Mouse (Mus musculus) spleen, postnatal 36 days (tissue): ENCODE measurements around the gene Trim50.
"Not testable (repeated sequence)": the region's sequence is repeated elsewhere in the genome, so short reads cannot be mapped to it uniquely, and the experiment has no call there.

Source experiments
- DNase-seq, 2 experiments: peaks; one replicate each; pipeline ENCODE4 v3.0.0; 2022; ENCODE audit warnings: low spot score in 2 of 2, mixed read lengths in 1 of 2

The Trim50 gene

DNA sequence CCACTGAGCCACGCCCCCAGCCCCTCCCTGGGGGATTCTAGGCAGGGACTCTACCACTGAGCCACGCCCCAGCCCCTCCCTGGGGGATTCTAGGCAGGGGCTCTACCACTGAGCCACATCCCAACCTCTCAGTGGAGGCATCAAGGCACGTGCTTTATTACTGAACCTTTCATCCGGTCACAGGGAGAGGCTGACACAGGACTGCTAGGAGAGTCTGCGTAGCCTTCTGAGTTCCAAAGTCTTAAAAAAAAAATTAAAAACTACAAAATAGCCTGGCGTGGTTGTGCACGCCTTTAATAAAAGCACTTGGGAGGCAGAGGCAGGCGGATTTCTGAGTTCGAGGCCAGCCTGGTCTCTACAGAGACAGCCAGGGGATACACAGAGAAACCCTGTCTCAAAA is 16.1 kb downstream of the Trim50 start:
- not testable (repeated sequence) for DNase-seq

DNA sequence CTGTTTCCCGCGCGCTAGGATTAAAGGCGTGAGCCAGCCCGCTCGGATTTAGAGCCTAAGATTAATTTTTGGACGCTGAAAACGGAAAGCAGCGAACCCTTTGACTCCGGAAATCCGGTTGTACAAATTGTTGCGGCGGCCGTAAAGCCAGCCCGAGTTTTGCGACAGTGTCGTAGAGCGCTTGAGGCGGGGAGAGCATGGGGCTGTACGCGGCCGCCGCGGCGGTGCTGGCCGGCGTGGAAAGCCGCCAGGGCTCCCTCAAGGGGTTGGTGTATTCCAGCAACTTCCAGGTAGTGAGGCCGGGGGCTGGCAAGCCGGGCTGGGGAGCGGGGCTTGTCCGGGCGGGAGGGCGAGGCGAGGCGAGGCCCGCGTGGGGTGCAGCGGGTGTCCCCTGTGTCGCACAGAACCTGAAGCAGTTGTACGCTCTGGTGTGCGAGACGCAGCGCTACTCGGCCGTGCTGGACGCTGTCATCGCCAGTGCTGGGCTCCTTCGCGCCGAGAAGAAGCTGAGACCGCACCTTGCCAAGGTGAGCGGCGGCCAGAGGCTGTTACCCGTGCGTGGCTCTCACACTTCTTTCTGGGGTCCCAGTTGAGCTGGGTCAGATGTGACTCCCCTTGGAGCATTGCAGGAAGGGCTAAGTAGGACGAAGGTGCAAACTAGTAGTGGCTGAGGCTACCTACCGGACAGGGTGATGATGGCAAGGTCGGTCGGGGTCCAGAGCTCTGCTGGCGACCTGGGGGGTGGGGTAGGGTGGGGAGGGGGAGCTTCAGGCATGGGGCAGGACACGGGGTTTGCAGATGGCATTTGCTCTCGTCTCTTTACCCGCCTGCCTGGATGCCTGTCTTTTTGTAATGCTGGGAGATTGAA is 16.9 kb downstream of the Trim50 start, which contains the start of gene Nsun5:
Gene Nsun5 (plus strand): TSS at position 167 of the 868 bp plus-strand sequence.
- DNase-seq = peak; percentile 89 to 93

DNA sequence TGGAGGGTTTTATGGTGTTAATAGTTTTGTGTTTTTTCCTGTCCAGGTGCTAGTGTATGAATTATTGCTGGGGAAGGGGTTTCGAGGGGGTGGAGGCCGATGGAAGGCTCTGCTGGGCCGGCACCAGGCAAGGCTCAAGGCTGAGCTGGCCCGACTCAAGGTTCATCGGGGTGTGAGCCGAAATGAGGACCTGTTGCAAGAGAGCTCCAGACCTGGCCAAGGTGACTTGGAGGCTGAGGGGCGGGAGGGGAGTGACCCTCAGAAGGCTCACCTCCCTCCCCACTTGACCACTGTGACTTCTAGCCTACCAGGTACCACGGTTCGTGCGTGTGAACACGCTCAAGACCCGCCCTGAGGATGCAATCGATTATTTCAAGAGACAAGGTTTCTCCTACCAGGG is 18.1 kb downstream of the Trim50 start:
- no peak for DNase-seq

DNA sequence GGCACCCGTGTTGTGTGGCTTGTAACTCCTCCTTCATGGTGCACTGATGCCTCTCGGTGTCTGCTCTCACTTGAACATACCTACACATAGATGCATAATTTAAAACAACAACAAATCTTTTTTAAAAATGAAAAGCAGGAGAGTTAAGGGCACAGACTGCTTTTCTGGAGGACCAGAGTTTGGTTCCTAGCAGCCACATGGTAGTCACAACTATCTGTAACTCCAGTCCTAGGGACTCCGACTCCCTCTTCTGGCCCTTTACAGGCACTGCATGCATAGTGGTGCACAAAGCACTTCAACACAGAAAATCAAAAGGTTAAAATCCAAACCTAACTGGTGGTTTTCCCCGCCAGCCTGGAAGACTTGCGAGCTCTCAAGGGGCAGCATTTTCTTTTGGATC is 20.5 kb downstream of the Trim50 start:
- no peak for DNase-seq

GRCm38 (mm10) chr5:135375167-135375566 is 22.1 kb downstream of the Trim50 start:
- DNase-seq = no peak

DNA sequence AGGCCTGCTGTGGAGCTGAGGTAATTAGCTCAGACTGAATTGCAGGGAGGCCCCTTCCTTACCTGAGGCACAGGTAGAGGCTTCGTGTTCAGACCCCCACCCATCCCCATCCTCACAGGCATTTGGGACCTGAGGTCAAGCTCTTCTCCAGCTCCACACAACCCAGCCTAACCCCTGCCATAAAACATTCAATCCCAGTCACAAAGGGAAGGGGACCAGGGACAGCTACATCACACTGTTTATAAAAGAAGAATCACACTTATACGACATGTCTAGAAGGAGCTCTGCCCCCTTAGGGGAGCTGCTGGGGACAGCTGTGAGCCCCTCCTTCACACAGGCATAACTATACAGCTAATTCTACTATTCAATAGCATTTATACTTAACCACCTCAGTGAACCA is 23.2 kb downstream of the Trim50 start:
- DNase-seq = no peak

- DNase-seq = no peak
Observed at GRCm38 (mm10) chr5:135380681-135381080, 27.6 kb downstream of the Trim50 start.

GRCm38 (mm10) chr5:135381356-135381925 is 28.3 kb downstream of the Trim50 start:
- DNase-seq = no peak

- DNase-seq = no peak
Observed at GRCm38 (mm10) chr5:135382746-135383145, 29.7 kb downstream of the Trim50 start.

DNA sequence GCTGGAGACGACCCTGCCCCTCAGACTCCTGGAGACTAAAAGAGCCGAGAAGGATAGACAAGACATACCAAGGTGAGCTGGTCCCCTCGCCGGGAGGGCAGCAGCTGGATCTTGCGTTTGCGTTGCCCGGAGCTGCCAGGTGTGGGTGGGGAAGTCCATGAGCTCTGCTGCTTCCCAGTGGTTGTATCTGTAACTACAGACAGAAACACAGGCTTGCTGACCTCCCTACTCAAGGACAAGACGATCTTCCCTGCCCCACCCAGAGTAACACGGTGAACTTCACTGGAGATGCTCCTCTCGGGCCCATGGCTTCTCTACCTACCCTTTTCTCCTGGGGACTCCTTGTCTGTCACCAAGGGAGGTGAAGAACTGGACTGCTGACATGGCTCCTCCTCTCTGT is 30.7 kb downstream of the Trim50 start:
- DNase-seq = no peak

DNA sequence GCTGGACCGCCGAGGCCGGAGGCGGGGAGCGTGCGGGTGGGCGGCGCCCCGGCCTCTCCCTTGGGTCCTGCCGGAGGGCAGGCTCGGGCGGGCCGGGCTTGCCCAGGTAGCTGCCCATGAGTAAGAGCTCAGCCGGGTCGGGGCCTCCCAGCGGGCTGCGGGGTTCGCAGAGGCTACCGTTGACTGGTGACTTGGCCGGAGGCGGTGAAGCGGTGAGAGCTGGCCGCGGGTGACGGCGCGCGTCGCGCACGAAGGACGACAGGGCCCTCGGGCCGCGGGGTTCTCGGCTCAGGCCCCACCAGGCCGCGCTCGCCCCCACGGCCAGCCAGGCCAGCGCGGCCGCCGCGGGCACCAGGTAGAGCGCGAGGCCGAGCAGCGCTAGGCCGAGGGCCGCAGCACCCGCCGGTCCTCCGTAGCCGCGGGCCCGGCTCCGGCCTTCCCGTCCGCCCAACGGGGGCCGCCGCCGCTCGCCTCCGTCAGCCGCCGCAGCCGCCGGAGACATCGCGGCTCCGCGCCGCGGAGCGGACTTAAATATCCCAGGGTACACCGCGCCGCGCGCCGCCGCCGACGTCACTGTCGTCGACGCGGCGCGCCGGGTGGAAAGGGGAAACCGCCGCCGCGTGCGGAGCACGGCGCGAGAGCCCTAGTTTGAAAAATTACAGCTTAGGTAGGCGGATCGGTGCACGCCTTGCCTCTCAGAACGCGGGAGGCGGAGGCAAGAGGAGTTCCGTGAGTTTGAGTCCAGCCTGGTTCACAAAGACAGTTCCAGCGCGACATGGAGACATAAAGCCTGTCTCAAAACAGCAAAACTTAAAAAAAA is 41.1 kb downstream of the Trim50 start, which contains the start of gene Pom121:
Gene Pom121 (minus strand): TSS at position 543 of the 820 bp plus-strand sequence.
- DNase-seq = peak; percentile 76 to 82

GRCm38 (mm10) chr5:135395826-135396225 is 42.7 kb downstream of the Trim50 start:
- peak; percentile 29 to 52 for DNase-seq

- DNase-seq = no peak
Observed at GRCm38 (mm10) chr5:135399382-135399781, 46.3 kb downstream of the Trim50 start.

DNA sequence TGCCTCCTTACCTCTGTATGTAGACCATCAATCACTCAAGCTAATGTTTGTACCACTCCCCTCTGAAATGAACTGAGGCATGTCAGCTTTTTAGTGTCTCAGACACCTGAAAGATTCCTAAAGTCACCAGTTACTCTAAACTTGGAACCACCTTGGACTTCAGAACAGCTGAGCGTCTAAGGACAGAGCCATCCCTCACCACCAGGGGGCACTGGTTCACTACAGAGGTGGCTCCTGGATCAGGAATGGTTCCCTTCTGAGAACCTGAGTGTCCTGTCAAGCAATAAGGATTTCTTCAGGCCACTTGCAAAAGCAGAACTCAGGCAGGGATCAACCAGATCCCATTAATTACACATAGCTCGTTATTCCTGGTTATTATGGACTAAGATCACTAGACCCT is 47.1 kb downstream of the Trim50 start:
- peak; percentile 57 to 62 for DNase-seq

DNA sequence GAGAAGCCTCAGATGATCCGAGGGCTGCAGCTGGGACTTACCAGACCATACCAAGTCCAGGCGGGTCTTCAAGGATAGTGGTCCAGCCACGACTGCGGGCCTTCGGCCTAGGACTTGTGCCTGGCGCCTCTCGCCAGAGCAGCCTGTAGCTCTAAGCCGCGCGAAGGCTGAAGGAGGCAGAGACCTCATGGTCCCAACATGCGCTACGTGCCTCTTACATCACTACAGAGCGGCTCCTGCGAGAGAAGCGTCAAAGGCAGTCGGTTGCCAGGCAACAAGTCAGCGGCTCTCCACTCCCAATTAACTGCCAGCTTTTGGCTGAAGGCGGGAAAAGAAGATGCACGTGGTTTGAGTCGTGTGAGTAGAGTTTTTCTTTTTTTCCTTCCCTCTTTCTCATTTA is 51.5 kb downstream of the Trim50 start:
- DNase-seq = no peak

DNA sequence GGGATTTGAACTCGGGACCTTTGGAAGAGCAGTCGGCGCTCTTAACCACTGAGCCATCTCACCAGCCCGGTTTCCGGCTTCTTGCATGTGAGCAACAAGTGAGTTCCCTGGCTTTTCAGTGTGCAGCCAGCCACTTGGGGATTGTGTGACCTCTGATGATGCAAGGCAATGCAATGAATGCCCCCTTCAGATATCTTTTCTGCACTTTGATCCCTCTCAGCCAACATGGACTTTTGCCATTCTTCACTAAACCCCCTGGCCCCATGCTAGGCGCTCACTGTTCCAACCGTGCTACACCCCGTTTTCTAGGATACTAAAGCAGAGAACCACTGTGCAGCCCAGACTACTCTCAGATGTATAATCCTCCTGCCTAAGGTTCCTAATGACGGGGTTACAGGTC is 52.3 kb downstream of the Trim50 start:
- no peak for DNase-seq

DNA sequence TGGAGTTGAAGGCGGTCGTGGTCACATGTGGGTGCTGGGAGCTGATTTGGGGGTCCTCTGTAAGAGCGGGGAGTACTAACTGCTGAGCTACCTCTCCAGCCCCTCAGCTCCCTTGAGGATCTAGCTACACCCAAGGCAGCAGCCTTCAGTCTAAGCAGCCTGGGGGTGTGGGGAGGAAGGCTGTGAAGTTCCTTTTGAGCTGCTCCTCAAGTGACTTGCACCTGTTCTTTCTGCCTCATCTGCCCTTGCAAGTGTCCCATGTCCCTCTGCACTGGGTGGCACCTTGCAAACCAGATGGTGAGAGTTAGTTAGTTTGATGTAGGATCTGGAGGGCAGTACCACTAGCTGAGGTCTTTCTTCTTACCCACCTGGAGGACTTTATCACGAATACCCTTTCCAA is 55.0 kb downstream of the Trim50 start:
- DNase-seq = peak in 1 of 2 experiments; percentile 25

GRCm38 (mm10) chr5:135410266-135410665 is 57.2 kb downstream of the Trim50 start:
- no peak for DNase-seq
